17 mouse cellular contexts compared by ENCODE assay signal in the genomic region with DNA sequence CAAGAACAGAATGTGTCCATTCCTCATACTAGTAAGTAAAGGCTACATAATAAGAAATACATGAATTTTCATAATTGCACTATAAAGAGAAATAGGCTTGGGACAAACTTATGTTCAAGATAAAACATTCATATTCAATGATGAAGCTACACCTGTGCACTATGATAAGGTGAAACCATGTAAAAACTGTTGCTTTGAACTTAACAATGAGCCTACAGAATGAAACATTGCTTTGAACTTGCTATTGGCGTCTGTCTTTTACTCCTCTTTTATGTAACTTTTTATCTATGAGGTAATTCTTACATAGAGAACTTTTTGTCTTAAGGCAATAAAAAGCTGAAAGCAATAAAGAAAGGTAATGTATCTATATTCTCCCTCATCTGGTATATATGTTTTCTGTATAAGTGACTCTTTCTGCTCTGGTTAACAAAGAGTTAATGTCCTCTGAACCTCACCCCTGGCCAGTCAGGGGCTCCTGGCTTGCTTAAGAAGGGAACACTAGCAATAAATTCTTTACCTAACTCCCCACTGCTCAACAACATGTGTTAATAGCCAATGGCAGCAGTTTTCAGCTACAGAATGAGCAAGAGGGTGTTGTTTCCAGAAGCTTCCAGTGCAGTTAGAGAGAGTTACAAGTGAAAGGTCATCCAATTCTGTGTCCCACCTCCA.
"Had no signal": no experiment of that assay in that cellular context is flagged by ENCODE, and none has a peak within 500 bp of the region (broad histone marks: within the 10 kb centered on the region; RNA-seq: fewer than 3 reads in every experiment).

No protein-coding gene starts in this region.

- H3K4me1 ChIP-seq: megakaryocyte, embryonic 14.5 days; midbrain, embryonic 13.5 days; midbrain, embryonic 15.5 days; neural tube, embryonic 13.5 days; neural tube, embryonic 15.5 days; stomach, embryonic 15.5 days had no signal

- H3K9me3 ChIP-seq: megakaryocyte, embryonic 14.5 days; midbrain, embryonic 13.5 days; midbrain, embryonic 15.5 days; neural tube, embryonic 13.5 days; neural tube, embryonic 15.5 days; stomach, embryonic 15.5 days had no signal

- H3K4me2 ChIP-seq: lung, embryonic 14.5 days; midbrain, embryonic 11.5 days; midbrain, embryonic 13.5 days; midbrain, embryonic 15.5 days; neural tube, embryonic 13.5 days; neural tube, embryonic 15.5 days; stomach, embryonic 15.5 days had no signal

- ATAC-seq: midbrain, embryonic 13.5 days; midbrain, embryonic 15.5 days had no signal

- H3K27me3 ChIP-seq: megakaryocyte, embryonic 14.5 days; midbrain, embryonic 13.5 days; midbrain, embryonic 15.5 days; neural tube, embryonic 13.5 days; neural tube, embryonic 15.5 days; stomach, embryonic 15.5 days had no signal

- H3K27ac ChIP-seq: macrophage; midbrain, embryonic 13.5 days; midbrain, embryonic 15.5 days; neural tube, embryonic 13.5 days; neural tube, embryonic 15.5 days; stomach, embryonic 15.5 days; stomach, postnatal 0 days had no signal

- DNase-seq: lung, adult 18-20 months; lung, embryonic 14.5 days; lung, postnatal 10 days; lung, postnatal 36 days; right cerebral cortex, postnatal 14 days; thymus, adult 2 months; thymus, postnatal 25 days; thymus, postnatal 4 days had no signal

- H3K36me3 ChIP-seq: midbrain, embryonic 13.5 days; midbrain, embryonic 15.5 days; neural tube, embryonic 13.5 days; neural tube, embryonic 15.5 days; stomach, embryonic 15.5 days had no signal

- H3K9ac ChIP-seq: lung, embryonic 14.5 days; midbrain, embryonic 13.5 days; midbrain, embryonic 15.5 days; neural tube, embryonic 13.5 days; neural tube, embryonic 15.5 days; stomach, embryonic 15.5 days had no signal

- H3K4me3 ChIP-seq: megakaryocyte, embryonic 14.5 days; midbrain, embryonic 13.5 days; midbrain, embryonic 15.5 days; neural tube, embryonic 13.5 days; neural tube, embryonic 15.5 days; stomach, embryonic 15.5 days had no signal
